Mouse (Mus musculus) mesoderm, embryonic 11.5 days (tissue): ENCODE results near the gene Hoxd11.

Experiments
- DNase-seq: peaks from one replicate; pipeline ENCODE4 v3.0.0-alpha.2; 2012; ENCODE audit warnings: low read depth, low spot score

The Hoxd11 gene

DNA sequence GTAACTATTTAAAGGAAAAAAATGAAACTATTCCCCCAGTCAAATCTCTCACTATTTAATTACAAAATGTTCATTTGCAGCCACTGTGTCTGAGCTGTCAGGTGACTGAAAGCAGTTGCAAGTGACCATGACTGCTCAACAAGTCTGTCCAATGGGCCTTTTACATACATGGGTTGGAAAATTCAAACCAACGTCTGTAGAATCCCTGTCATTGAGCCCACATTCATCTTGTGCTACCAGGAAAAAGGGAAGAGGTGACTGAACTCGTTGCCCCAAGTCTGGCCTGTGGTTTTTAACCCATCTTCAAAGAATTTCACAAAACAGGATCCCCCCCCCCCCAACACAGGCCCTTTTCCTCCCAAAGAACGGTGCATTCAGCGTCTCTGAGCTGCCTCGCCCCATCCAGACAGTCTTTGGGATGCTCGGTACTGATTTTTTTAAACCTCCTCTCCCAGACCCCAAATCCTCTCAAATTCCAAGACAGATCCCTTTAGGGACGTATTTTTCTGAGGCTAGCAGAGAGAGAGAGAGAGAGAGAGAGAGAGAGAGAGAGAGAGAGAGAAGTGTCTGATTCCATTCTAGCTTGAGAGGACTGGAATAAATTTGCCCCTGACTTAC is 16.6 kb downstream of the Hoxd11 start:
- no peak for DNase-seq

DNA sequence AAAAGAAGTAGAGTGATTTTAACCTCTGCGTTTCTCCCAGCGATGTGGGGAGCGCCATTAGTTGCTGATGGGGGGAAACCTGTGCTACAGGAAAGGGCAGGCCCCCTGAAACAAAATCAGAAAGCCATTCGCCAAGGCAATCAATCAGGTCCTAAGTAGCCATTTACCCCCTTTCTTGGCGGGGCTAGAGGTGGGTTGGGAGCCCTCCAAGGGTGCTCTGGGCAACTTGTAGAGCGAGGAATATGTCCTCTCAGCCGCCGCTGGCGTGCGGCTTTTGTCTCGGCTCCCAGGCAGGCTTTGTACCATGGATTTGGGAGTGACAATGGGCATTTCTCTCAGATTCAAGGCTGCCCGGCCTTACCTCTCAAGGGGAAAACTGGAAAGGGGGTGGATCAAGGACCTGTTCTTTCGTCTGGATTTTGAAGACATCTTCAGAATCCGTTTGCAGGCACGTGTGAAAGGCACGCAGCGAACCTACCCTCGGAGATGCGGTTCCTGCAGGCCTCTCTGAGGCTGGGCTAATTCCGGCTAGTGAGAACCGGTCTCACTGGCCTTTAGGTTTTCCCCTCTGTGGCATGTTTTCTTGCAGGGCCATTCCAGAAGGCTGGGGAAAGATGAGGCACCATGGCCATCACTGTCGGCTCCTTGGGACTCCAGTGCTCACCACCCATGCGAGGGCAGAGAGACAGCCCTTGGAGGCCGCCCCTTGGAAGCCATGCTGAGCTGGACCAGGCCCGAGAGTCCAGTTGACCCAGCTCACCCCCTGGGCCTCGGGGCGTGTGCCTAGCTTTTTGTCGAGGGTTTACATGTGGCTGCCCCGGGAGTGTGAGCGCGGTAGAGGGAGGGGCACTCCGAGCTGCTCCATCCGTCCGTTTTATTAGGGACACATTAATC is 17.3 kb downstream of the Hoxd11 start:
- DNase-seq: no peak

DNA sequence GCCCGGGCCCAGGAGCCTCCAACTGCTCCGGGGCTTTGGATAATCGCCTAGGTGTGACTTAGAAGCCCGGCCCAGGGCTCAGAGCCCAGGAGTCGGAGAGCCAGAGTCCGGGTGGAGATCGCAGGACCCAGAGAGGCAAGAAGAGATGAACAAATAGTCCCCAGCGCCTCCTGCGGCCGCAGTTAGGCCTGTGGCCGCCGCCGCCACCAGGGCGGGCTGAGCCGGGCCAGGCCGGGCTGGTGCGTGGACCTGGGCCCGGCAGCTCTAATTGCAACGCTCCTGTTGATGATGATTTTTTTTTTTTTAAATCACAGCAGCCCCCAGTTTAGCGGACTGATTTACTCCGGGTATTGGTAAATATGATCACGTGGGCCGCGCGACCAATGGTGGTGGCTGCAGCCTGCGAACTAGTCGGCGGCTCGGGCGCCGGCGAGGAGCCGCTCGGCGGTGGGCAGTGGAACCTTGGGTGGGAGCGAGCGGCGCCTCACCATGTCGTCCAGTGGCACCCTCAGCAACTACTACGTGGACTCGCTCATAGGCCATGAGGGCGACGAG is 18.3 kb downstream of the Hoxd11 start, which contains the start of gene Hoxd9:
TSS of gene Hoxd9 (plus strand) at position 161 of the 555 bp plus-strand sequence.
- peak; percentile 79 for DNase-seq

- DNase-seq: no peak
Measured at GRCm38 (mm10) chr2:74698201-74699052, 19.1 kb downstream of the Hoxd11 start.

DNA sequence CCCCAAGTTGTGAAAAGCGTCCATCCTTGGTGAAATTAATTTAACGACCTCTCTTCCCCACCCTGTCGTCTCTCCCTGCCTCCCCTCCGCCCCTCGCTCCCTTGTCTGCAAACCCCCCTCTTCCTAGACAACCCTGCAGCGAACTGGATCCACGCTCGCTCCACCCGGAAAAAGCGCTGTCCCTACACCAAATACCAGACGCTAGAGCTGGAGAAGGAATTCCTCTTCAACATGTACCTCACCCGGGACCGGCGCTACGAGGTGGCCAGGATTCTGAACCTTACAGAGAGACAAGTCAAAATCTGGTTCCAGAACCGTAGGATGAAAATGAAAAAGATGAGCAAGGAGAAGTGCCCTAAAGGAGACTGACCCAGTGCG is 19.7 kb downstream of the Hoxd11 start:
- DNase-seq: no peak

DNA sequence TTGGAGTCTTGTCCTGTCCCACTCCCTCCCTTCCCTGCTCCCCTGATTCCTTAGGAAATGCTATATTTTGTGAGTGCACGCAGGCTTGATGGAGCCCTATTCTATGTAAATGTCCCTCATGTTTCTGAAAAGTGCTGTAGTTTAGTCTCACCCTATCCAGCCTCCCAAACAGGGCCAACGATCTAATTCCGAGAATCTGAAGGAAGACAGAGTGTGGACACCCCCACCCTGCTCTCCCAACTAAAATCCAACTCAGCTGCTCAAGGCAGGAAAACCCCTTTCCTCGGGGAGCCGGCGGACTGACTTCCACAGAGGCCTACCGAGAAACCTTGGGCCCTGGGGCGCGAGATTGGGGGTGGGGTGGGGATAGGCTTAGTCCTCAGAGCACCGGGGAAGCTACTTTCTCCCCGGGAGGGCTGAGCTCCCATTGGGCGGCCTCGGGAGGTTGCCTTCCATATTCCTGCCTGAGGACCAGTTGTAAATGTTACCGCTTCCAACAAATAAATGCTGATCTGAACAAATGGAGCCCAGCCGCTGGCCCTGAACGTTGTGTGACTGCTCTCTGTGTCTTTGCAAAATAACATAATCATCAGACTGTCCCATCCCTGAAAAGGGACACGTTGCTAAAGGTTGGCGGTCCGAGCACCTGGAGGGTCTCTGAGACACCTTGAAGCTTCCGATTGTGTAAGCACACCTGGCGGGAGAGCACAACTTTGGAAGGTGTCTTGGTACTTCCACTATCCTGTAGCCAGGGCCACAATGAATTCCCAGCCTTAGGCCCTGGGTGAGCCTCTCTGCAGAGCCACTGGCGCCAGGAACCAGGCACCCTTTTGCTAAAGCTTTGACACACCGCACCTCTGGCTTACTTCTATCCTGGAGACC is 20.5 kb downstream of the Hoxd11 start:
- no peak for DNase-seq

GRCm38 (mm10) chr2:74700546-74701112 is 21.3 kb downstream of the Hoxd11 start:
- no peak for DNase-seq

- peak; percentile 84 for DNase-seq
Measured at GRCm38 (mm10) chr2:74701949-74702819, 22.8 kb downstream of the Hoxd11 start.

DNA sequence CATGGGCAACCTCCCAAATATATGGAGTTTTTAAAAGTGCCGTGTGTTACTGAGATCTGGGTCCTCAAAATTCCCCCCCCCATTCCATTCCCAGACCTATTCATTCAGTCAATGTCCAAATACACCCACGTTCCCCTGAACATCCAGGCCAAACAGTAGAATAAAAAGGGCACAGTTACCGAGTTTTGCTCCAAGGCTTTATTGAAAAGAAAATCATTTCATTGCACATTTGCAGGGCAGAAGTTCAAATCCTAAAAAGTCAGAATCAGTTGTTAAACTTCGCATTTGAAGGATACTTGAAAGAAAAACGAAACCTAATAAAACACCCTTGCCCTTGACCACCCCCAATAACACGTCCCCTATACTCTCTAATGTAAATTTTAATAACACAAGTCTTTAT is 23.5 kb downstream of the Hoxd11 start:
- DNase-seq: no peak

GRCm38 (mm10) chr2:74703317-74703716 is 24.0 kb downstream of the Hoxd11 start:
- no peak for DNase-seq

- no peak for DNase-seq
Measured at GRCm38 (mm10) chr2:74703720-74704392, 24.5 kb downstream of the Hoxd11 start.

DNA sequence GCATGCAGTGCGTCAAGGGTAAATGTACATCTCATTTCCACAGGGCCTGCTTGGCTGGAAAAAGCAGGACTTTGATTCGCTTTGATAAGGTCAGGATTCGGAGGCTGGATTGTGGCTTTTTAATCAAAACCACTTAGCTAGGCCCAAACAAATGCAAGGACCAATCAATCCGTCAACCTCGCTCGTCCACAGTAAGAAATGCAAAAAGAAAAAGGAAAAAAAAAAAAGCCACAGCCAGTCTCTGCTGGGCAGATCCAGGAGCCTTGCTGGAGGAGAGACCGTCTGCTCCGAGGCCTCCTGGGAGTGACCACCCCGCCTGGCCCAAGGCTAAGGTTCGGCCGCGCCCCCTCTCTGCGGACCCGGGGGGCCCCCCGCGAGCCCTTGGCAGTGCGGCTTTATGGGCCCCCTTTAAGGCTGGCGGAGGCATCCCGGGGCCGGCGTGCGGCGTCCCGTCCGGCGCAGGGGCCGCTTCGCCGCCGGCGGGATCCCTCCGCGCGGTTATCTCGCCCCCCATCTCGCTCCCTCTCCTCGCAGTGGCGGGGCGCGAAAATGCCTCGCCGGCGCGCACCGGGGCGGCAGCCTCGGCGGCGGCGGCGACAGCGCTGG is 25.1 kb downstream of the Hoxd11 start, which contains the start of gene Hoxd8:
TSS of gene Hoxd8 (plus strand) at position 223 of the 606 bp plus-strand sequence.
- DNase-seq: peak; percentile 92

DNA sequence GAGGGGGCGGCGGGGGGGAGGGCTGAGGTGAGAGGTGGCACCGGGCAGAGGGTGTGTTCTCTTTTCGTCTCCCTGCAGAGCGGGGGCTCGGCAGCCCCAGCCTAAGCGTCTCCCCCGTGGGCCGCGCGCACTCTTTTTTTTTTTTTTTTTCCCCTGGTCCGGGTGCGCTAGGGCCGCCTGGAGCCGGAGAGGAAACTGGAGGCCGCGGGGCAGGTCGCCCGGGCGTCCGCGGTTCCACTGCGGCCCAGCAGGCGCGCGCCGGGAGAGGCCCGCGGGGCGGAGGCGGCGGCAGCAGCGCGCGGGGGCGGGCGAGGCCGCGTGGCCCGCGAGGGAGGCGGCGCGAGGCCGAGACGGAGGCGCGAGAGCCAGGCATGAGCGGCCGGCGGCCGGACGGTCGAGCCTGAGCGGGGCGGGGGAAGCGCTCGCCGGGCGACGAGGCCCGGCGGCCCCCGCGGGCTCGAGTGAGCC is 25.7 kb downstream of the Hoxd11 start:
- DNase-seq: no peak

GRCm38 (mm10) chr2:74705467-74706089 is 26.2 kb downstream of the Hoxd11 start:
- peak; percentile 86 for DNase-seq

DNA sequence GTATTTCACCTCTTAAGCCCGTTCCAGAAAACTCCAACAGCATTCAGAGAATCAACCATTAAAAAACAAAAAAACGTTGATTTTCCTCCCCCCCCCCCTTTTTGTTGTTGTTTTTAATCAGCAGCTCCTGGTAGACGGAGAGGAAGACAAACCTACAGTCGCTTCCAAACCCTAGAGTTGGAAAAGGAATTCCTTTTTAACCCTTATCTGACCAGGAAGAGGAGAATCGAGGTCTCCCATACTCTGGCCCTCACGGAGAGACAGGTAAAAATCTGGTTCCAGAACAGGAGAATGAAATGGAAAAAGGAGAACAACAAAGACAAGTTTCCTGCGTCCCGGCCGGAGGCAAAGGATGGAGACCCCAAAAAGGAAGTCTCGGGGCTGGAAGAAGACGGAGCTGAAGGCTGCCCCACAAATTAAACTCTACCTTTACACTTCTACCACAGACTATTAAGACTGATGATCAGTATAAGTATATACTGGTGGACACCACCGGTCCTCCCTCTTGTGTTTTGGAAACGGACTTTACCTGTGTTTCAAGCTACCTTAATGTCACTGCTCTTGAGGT is 27.1 kb downstream of the Hoxd11 start:
- DNase-seq: no peak

GRCm38 (mm10) chr2:74707599-74707998 is 28.2 kb downstream of the Hoxd11 start:
- no peak for DNase-seq

DNA sequence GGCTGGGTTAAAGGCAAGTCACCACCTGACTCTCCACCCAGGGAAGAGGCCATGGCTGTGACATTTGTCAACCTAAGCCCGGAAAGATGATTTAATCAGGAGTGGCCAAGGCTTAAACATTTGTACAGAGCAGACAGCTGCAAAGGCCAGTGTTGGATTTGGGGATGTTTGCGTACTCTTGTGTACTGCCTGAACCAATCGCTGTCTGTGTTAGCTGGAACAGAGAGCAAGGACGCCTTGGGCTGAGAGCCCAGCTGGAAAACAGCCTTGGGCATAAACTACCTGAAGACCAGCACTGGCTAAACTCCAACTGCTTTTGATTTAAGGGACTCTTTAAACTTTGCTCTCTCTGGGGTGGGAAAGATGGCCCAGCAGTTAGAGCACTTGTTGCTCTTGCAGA is 29.3 kb downstream of the Hoxd11 start:
- DNase-seq: no peak
